Mouse (Mus musculus): ENCODE data around the gene Nup107. TPM values are rescaled to one million over a fixed set of nuclear protein-coding genes. Genes with fewer than 3 reads are reported as not detected.
"Not testable (repeated sequence)": the region's sequence is repeated elsewhere in the genome, so short reads cannot be mapped to it uniquely, and the experiment has no call there.

Nup107 gene
- polyA plus RNA-seq, 1 experiment: 22.8 TPM

DNA sequence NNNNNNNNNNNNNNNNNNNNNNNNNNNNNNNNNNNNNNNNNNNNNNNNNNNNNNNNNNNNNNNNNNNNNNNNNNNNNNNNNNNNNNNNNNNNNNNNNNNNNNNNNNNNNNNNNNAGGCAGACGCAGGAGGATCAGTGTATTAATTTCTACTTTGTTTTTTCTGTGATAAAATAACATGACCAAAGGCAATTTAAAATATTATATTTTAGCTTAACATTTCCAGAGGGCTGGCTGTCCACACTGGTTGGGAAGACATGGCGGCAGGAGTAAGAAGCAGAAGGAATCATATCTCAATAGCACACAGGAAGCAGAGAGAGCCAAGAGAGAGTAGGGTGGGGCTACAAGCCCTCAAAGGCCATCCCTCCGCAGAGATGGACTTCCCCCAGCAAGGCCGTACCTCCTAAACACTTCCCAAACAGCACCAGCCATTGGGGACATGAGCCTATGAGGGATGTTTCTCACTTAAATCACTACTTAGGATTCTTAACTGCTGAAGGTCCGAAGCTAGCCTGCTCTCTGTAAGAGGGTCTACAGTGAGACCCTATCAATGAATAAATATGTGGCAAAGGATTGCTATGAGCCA lies 68.3 kb downstream of the Nup107 start:
- H3K4me1 ChIP-seq (ENCODE audit: control insufficient read depth, insufficient read depth, low read length): no peaks in the 10 kb centered on the region
- 55% methylated on average over 5 of the region's 5 CpGs for WGBS
- no peak overlapping the region for H3K27ac ChIP-seq (ENCODE audit: control insufficient read depth, insufficient read depth, low read depth, low read length, poor library complexity)
- TF ChIP-seq POLR2A (IDR thresholded peaks at IDR 0.05; ENCODE audit: borderline replicate concordance, control insufficient read depth, low read depth, low read length): no peak
- TF ChIP-seq CTCF (IDR thresholded peaks at IDR 0.05; ENCODE audit: control insufficient read depth, insufficient read depth, low read length): no peak
- H3K4me3 ChIP-seq (replicated peaks; ENCODE audit: control insufficient read depth, low read depth, low read length): no peak overlapping the region

GRCm38 (mm10) chr10:117718161-117719119 lies 74.1 kb downstream of the Nup107 start:
- H3K4me1 ChIP-seq (ENCODE audit: control insufficient read depth, insufficient read depth, low read length): peaks cover 2% of the 10 kb centered on the region; the same call in 1 of the 2 replicates

DNA sequence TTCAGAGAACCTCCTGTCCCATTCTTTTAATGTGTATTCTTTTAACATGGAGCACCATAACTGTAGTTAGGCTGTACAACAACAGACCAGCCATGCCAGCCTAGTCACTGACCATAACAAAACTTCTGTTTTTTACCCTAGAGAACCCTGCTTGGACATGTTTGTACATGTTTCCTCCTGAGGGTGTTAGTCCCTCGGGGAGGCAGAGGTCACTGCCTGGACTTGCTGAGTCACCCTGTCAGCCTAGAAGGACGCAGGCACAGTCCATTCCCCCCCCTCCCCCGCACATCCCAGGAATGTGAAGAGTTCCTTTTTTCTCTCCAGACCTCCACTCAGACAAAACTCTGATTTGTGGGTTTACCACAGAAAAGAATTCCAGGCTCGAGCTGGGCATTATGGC lies 74.9 kb downstream of the Nup107 start:
- no peak for TF ChIP-seq POLR2A (IDR thresholded peaks at IDR 0.05; ENCODE audit: borderline replicate concordance, control insufficient read depth, low read depth, low read length)
- TF ChIP-seq CTCF (IDR thresholded peaks at IDR 0.05; ENCODE audit: control insufficient read depth, insufficient read depth, low read length): no peak
- Histone ChIP-seq H3K4me1 (ENCODE audit: control insufficient read depth, insufficient read depth, low read length) (peaks cover 2% of the 10 kb centered on the region; the same call in 1 of the 2 replicates), H3K4me3 (replicated peaks; ENCODE audit: control insufficient read depth, low read depth, low read length) (no peak overlapping the region), H3K27ac (ENCODE audit: control insufficient read depth, insufficient read depth, low read depth, low read length, poor library complexity) (no peak overlapping the region)
- WGBS: 11% methylated on average over 4 of the region's 4 CpGs

More at GRCm38 (mm10) chr10:117718161-117719119, 74.1 kb downstream of the Nup107 start:
- no peak overlapping the region for H3K4me3 ChIP-seq (replicated peaks; ENCODE audit: control insufficient read depth, low read depth, low read length)
- 74% methylated on average over 19 of the region's 19 CpGs for WGBS
- H3K27ac ChIP-seq (ENCODE audit: control insufficient read depth, insufficient read depth, low read depth, low read length, poor library complexity): no peak overlapping the region
- TF ChIP-seq CTCF (IDR thresholded peaks at IDR 0.05; ENCODE audit: control insufficient read depth, insufficient read depth, low read length): no peak
- TF ChIP-seq POLR2A (IDR thresholded peaks at IDR 0.05; ENCODE audit: borderline replicate concordance, control insufficient read depth, low read depth, low read length): no peak

DNA sequence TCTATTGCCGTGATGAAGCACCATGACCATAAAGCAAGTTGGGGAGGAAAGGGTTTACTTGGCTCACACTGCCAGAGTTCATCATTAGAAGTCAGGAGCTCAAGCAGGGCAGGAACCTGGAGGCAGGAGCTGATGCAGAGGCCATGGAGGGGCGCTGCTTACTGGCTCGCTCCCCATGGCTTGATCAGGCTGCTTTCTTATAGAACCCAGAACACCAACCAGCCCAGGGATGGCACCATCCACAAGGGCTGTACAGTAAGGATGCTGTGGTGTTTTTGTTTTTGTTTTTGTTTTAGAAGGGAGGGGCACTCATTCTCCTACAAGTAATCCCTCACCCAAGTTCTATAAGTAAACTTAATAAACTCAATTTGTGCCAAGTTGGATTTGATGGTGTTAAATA lies 75.8 kb downstream of the Nup107 start:
- Histone ChIP-seq H3K4me3 (replicated peaks; ENCODE audit: control insufficient read depth, low read depth, low read length) (no peak overlapping the region), H3K4me1 (ENCODE audit: control insufficient read depth, insufficient read depth, low read length) (peaks cover 2% of the 10 kb centered on the region; the same call in 1 of the 2 replicates), H3K27ac (ENCODE audit: control insufficient read depth, insufficient read depth, low read depth, low read length, poor library complexity) (no peak overlapping the region)
- TF ChIP-seq CTCF (IDR thresholded peaks at IDR 0.05; ENCODE audit: control insufficient read depth, insufficient read depth, low read length): no peak
- TF ChIP-seq POLR2A (IDR thresholded peaks at IDR 0.05; ENCODE audit: borderline replicate concordance, control insufficient read depth, low read depth, low read length): no peak
- 92% methylated on average over 3 of the region's 3 CpGs for WGBS

- H3K27ac ChIP-seq (ENCODE audit: control insufficient read depth, insufficient read depth, low read depth, low read length, poor library complexity); H3K4me1 ChIP-seq (ENCODE audit: control insufficient read depth, insufficient read depth, low read length); H3K4me3 ChIP-seq (replicated peaks; ENCODE audit: control insufficient read depth, low read depth, low read length): not testable (repeated sequence)
- 66% methylated on average over 1 of the region's 1 CpGs for WGBS
Observed at GRCm38 (mm10) chr10:117715654-117716053, 76.9 kb downstream of the Nup107 start.

DNA sequence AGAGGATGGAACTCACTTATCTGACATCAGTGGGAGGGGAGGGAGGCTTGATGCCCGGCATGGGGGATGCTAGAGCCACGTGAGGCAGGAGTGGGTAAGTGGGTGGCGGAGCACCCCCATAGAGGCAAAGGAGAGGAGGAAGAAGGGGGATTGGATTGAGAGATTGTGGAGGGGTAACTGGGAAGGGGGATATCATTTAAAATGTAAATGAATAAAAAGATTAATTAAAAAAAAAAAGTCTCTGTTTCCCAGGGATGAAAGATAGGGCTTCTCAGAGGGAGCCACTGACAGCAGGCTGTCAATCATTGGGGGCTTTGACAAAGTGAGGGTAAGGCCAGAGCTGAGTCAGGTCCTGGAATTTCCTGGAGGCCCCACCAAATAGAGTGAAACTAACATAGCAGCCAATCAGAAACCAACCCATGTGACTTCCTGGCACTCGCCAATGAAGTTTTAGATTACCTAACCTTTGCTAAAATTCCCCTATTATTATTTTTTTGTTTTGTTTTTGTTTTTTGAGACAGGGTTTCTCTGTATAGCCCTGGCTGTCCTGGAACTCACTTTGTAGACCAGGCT lies 77.5 kb downstream of the Nup107 start:
- Histone ChIP-seq H3K4me3 (replicated peaks; ENCODE audit: control insufficient read depth, low read depth, low read length) (no peak overlapping the region), H3K27ac (ENCODE audit: control insufficient read depth, insufficient read depth, low read depth, low read length, poor library complexity) (no peak overlapping the region), H3K4me1 (ENCODE audit: control insufficient read depth, insufficient read depth, low read length) (peaks cover 2% of the 10 kb centered on the region; the same call in 1 of the 2 replicates)
- no peak for TF ChIP-seq POLR2A (IDR thresholded peaks at IDR 0.05; ENCODE audit: borderline replicate concordance, control insufficient read depth, low read depth, low read length)
- TF ChIP-seq CTCF (IDR thresholded peaks at IDR 0.05; ENCODE audit: control insufficient read depth, insufficient read depth, low read length): no peak
- WGBS: 70% methylated on average over 4 of the region's 4 CpGs

- H3K4me3 ChIP-seq (replicated peaks; ENCODE audit: control insufficient read depth, low read depth, low read length): no peak overlapping the region
- peaks cover 2% of the 10 kb centered on the region; the same call in 1 of the 2 replicates for H3K4me1 ChIP-seq (ENCODE audit: control insufficient read depth, insufficient read depth, low read length)
- no peak overlapping the region for H3K27ac ChIP-seq (ENCODE audit: control insufficient read depth, insufficient read depth, low read depth, low read length, poor library complexity)
- no peak for TF ChIP-seq POLR2A (IDR thresholded peaks at IDR 0.05; ENCODE audit: borderline replicate concordance, control insufficient read depth, low read depth, low read length)
- no peak for TF ChIP-seq CTCF (IDR thresholded peaks at IDR 0.05; ENCODE audit: control insufficient read depth, insufficient read depth, low read length)
- WGBS: 80% methylated on average over 3 of the region's 3 CpGs
Observed at GRCm38 (mm10) chr10:117714048-117714545, 78.4 kb downstream of the Nup107 start.

- 93% methylated on average over 8 of the region's 8 CpGs for WGBS
- Histone ChIP-seq H3K4me3 (replicated peaks; ENCODE audit: control insufficient read depth, low read depth, low read length) (no peak overlapping the region), H3K4me1 (ENCODE audit: control insufficient read depth, insufficient read depth, low read length) (peaks cover 2% of the 10 kb centered on the region; the same call in 1 of the 2 replicates), H3K27ac (ENCODE audit: control insufficient read depth, insufficient read depth, low read depth, low read length, poor library complexity) (no peak overlapping the region)
- TF ChIP-seq POLR2A (IDR thresholded peaks at IDR 0.05; ENCODE audit: borderline replicate concordance, control insufficient read depth, low read depth, low read length) (no peak), CTCF (IDR thresholded peaks at IDR 0.05; ENCODE audit: control insufficient read depth, insufficient read depth, low read length) (no peak)
Observed at GRCm38 (mm10) chr10:117713466-117713865, 79.0 kb downstream of the Nup107 start.
